Mouse (Mus musculus) thymus, adult 2 months (tissue): ENCODE results near the gene Ddrgk1.

Experiments
- CTCF ChIP-seq: fragments of 200-500 bp; IDR thresholded peaks from 2 replicates; pipeline ENCODE4 v1.5.1; 2012; ENCODE audit warnings: mild to moderate bottlenecking, control low read depth, low read length, moderate library complexity, borderline replicate concordance; ENCODE audit not compliant: control insufficient read depth, poor library complexity, insufficient read depth; ENCODE audit errors: extremely low read depth
- POLR2A ChIP-seq: fragments of 200-500 bp; IDR thresholded peaks from 2 replicates; pipeline ENCODE4 v1.6.1; 2012; ENCODE audit warnings: mild to moderate bottlenecking, low read length, control low read depth, moderate library complexity; ENCODE audit not compliant: control insufficient read depth, poor library complexity, insufficient read depth; ENCODE audit errors: extremely low read depth

GRCm38 (mm10) chr2:130632416-130632815 lies 32.0 kb downstream of the Ddrgk1 start:
- TF ChIP-seq CTCF: no peak
- no peak for TF ChIP-seq POLR2A
